Mouse (Mus musculus): ENCODE measurements around the gene Hist2h2bb. TPM values are rescaled to one million over a fixed set of nuclear protein-coding genes. Genes with fewer than 3 reads are reported as not detected.

Hist2h2bb gene
- polyA plus RNA-seq, 1 experiment: 5.4 TPM

DNA sequence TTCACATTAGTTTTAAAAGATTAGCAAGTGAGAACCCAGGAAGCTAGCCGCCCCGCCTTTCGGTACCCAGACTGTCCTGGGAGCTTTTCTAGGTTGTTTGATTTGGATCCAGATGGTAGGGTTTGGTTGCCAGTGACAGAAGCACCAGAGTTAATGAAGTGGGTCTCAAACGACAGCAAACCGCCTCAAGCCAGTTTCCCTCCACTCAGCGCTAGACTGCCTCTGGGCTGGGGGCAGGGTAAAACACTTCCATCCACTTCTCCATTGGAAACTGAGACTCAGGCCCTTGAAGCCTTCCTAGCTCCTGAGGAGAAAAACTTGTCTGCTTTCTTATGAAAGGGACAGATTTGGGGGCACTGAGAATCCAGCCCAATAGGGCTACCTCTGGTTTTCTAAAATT lies 23.1 kb downstream of the Hist2h2bb start:
- DNase-seq: no peak
- Histone ChIP-seq H3K27me3 (ENCODE audit: control insufficient read depth, insufficient read depth, low read length) (no peaks in the 10 kb centered on the region), H3K27ac (ENCODE audit: insufficient read depth, low read length) (no peak overlapping the region), H3K4me1 (ENCODE audit: control insufficient read depth, insufficient read depth, low read length) (no peaks in the 10 kb centered on the region), H3K4me3 (replicated peaks; ENCODE audit: insufficient read depth, low read depth, low read length) (no peak overlapping the region)
- TF ChIP-seq POLR2A (IDR thresholded peaks at IDR 0.05; ENCODE audit: borderline replicate concordance, insufficient read depth, low read length): no peak
- TF ChIP-seq CTCF (IDR thresholded peaks at IDR 0.05; ENCODE audit: borderline replicate concordance, insufficient read depth, low read depth, low read length): no peak
- 51% methylated on average over 6 of the region's 6 CpGs for WGBS

GRCm38 (mm10) chr3:96293368-96293767 lies 23.8 kb downstream of the Hist2h2bb start:
- Histone ChIP-seq H3K4me1 (ENCODE audit: control insufficient read depth, insufficient read depth, low read length) (no peaks in the 10 kb centered on the region), H3K27me3 (ENCODE audit: control insufficient read depth, insufficient read depth, low read length) (no peaks in the 10 kb centered on the region), H3K27ac (ENCODE audit: insufficient read depth, low read length) (no peak overlapping the region), H3K4me3 (replicated peaks; ENCODE audit: insufficient read depth, low read depth, low read length) (no peak overlapping the region)
- TF ChIP-seq POLR2A (IDR thresholded peaks at IDR 0.05; ENCODE audit: borderline replicate concordance, insufficient read depth, low read length): no peak
- no peak for TF ChIP-seq CTCF (IDR thresholded peaks at IDR 0.05; ENCODE audit: borderline replicate concordance, insufficient read depth, low read depth, low read length)
- DNase-seq: no peak
- 62% methylated on average over 5 of the region's 5 CpGs for WGBS

- Histone ChIP-seq H3K27me3 (ENCODE audit: control insufficient read depth, insufficient read depth, low read length) (no peaks in the 10 kb centered on the region), H3K27ac (ENCODE audit: insufficient read depth, low read length) (no peak within 1 kb of the TSS), H3K4me1 (ENCODE audit: control insufficient read depth, insufficient read depth, low read length) (no peaks in the 10 kb centered on the region), H3K4me3 (replicated peaks; ENCODE audit: insufficient read depth, low read depth, low read length) (no peak within 1 kb of the TSS)
- TF ChIP-seq POLR2A (IDR thresholded peaks at IDR 0.05; ENCODE audit: borderline replicate concordance, insufficient read depth, low read length): no peak
- no peak for TF ChIP-seq CTCF (IDR thresholded peaks at IDR 0.05; ENCODE audit: borderline replicate concordance, insufficient read depth, low read depth, low read length)
- no peak for DNase-seq
- 85% methylated on average over 4 of the region's 4 CpGs for WGBS
Measured at GRCm38 (mm10) chr3:96293787-96294186, 24.2 kb downstream of the Hist2h2bb start, which contains the start of gene Fcgr1. TSS of gene Fcgr1 (minus strand) at chr3:96293969.

GRCm38 (mm10) chr3:96298360-96298759 lies 28.8 kb downstream of the Hist2h2bb start:
- TF ChIP-seq CTCF (IDR thresholded peaks at IDR 0.05; ENCODE audit: borderline replicate concordance, insufficient read depth, low read depth, low read length) (no peak), POLR2A (IDR thresholded peaks at IDR 0.05; ENCODE audit: borderline replicate concordance, insufficient read depth, low read length) (no peak)
- H3K4me1 ChIP-seq (ENCODE audit: control insufficient read depth, insufficient read depth, low read length): no peaks in the 10 kb centered on the region
- H3K27me3 ChIP-seq (ENCODE audit: control insufficient read depth, insufficient read depth, low read length): no peaks in the 10 kb centered on the region; the same call in 1 of the 2 replicates
- DNase-seq: no peak
- no peak overlapping the region for H3K27ac ChIP-seq (ENCODE audit: insufficient read depth, low read length)
- WGBS: 90% methylated on average over 4 of the region's 4 CpGs
- H3K4me3 ChIP-seq (replicated peaks; ENCODE audit: insufficient read depth, low read depth, low read length): no peak overlapping the region

- no peak overlapping the region for H3K27ac ChIP-seq (ENCODE audit: insufficient read depth, low read length)
- no peaks in the 10 kb centered on the region for H3K4me1 ChIP-seq (ENCODE audit: control insufficient read depth, insufficient read depth, low read length)
- H3K27me3 ChIP-seq (ENCODE audit: control insufficient read depth, insufficient read depth, low read length): no peaks in the 10 kb centered on the region; the same call in 1 of the 2 replicates
- DNase-seq: no peak
- no peak overlapping the region for H3K4me3 ChIP-seq (replicated peaks; ENCODE audit: insufficient read depth, low read depth, low read length)
- no peak for TF ChIP-seq CTCF (IDR thresholded peaks at IDR 0.05; ENCODE audit: borderline replicate concordance, insufficient read depth, low read depth, low read length)
- no peak for TF ChIP-seq POLR2A (IDR thresholded peaks at IDR 0.05; ENCODE audit: borderline replicate concordance, insufficient read depth, low read length)
- WGBS: 95% methylated on average over 2 of the region's 2 CpGs
Measured at GRCm38 (mm10) chr3:96299562-96299961, 30.0 kb downstream of the Hist2h2bb start.

DNA sequence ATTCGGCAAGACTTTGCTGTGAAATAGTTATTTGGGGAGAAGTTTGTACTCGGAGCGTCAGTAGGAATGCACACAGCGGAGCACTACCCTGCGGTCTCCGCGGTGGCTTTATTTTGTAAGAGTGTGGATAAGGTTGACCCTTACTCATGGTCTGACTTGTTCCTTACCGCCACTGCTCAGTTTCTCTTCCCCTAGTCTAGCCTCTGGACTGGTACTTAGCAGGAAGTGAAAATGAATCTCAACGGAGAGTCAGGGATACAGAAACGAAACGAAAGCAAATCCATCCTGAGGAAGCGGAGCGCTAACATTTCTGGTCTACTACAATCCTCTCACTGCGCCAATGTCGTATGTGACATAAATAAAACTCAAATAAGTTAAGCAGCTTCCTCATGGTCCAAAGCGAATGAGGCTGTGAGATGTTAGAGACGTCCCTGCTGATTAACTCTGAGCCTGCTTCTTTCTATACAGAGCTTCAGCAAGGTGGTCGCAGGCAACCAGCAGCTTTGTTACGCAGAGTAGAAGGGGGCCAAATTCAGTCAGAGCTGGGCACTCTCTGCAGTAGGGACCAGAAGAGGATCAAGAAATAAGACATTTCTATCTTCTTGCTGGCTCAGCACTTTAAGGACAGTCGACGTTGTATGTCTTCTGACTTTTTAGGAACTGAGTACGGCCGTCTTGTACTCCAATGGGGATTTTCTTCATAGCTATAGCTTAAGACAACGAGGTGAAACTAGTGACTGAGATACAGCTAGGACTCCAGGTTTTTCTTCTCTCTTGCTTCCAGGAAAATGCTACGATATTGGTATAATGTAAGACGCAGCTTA lies 31.4 kb downstream of the Hist2h2bb start:
- H3K4me1 ChIP-seq (ENCODE audit: control insufficient read depth, insufficient read depth, low read length): no peaks in the 10 kb centered on the region
- no peak overlapping the region for H3K4me3 ChIP-seq (replicated peaks; ENCODE audit: insufficient read depth, low read depth, low read length)
- H3K27me3 ChIP-seq (ENCODE audit: control insufficient read depth, insufficient read depth, low read length): no peaks in the 10 kb centered on the region; the same call in 1 of the 2 replicates
- no peak for DNase-seq
- no peak overlapping the region for H3K27ac ChIP-seq (ENCODE audit: insufficient read depth, low read length)
- no peak for TF ChIP-seq CTCF (IDR thresholded peaks at IDR 0.05; ENCODE audit: borderline replicate concordance, insufficient read depth, low read depth, low read length)
- TF ChIP-seq POLR2A (IDR thresholded peaks at IDR 0.05; ENCODE audit: borderline replicate concordance, insufficient read depth, low read length): no peak
- 77% methylated on average over 26 of the region's 26 CpGs for WGBS

DNA sequence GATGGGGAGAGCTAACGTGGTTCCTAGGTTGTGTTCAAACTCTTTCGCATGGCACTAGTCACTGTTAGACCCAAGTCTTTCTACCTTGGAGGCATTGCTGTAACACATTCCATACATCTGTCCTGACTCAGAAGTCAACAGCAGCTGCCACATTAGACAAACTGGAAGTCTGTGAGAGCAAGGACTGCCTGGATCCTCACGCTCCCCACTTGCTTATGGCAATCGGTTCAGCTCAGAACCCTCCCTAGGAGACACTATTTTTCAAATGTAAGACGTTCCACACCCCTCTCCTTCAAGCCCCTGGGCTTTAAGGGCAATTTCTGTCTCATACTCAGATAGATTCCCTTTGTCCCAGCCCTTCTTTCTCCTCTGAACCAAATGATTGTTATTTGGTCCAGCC lies 32.5 kb downstream of the Hist2h2bb start:
- WGBS: 85% methylated on average over 5 of the region's 5 CpGs
- Histone ChIP-seq H3K27me3 (ENCODE audit: control insufficient read depth, insufficient read depth, low read length) (no peaks in the 10 kb centered on the region; the same call in 1 of the 2 replicates), H3K4me1 (ENCODE audit: control insufficient read depth, insufficient read depth, low read length) (no peaks in the 10 kb centered on the region), H3K27ac (ENCODE audit: insufficient read depth, low read length) (no peak overlapping the region), H3K4me3 (replicated peaks; ENCODE audit: insufficient read depth, low read depth, low read length) (no peak overlapping the region)
- no peak for TF ChIP-seq CTCF (IDR thresholded peaks at IDR 0.05; ENCODE audit: borderline replicate concordance, insufficient read depth, low read depth, low read length)
- no peak for TF ChIP-seq POLR2A (IDR thresholded peaks at IDR 0.05; ENCODE audit: borderline replicate concordance, insufficient read depth, low read length)
- no peak for DNase-seq

- 70% methylated on average over 9 of the region's 9 CpGs for WGBS
- no peaks in the 10 kb centered on the region for H3K27me3 ChIP-seq (ENCODE audit: control insufficient read depth, insufficient read depth, low read length)
- no peak overlapping the region for H3K4me3 ChIP-seq (replicated peaks; ENCODE audit: insufficient read depth, low read depth, low read length)
- DNase-seq: no peak
- no peaks in the 10 kb centered on the region for H3K4me1 ChIP-seq (ENCODE audit: control insufficient read depth, insufficient read depth, low read length)
- TF ChIP-seq POLR2A (IDR thresholded peaks at IDR 0.05; ENCODE audit: borderline replicate concordance, insufficient read depth, low read length) (no peak), CTCF (IDR thresholded peaks at IDR 0.05; ENCODE audit: borderline replicate concordance, insufficient read depth, low read depth, low read length) (no peak)
- H3K27ac ChIP-seq (ENCODE audit: insufficient read depth, low read length): no peak overlapping the region
Measured at GRCm38 (mm10) chr3:96306506-96306905, 37.0 kb downstream of the Hist2h2bb start.
